Mouse (Mus musculus) c-Kit-negative CD71-positive TER-119-positive erythroid progenitor cells, embryonic 14.5 days (primary cell): ENCODE results near the gene Rdh19.
"Not testable (repeated sequence)": the region's sequence is repeated elsewhere in the genome, so short reads cannot be mapped to it uniquely, and the experiment has no call there.

Source experiments
- DNase-seq: peaks from one replicate; pipeline ENCODE4 v3.0.0-alpha.2; 2013; ENCODE audit warnings: low read depth, low spot score

The Rdh19 gene

DNA sequence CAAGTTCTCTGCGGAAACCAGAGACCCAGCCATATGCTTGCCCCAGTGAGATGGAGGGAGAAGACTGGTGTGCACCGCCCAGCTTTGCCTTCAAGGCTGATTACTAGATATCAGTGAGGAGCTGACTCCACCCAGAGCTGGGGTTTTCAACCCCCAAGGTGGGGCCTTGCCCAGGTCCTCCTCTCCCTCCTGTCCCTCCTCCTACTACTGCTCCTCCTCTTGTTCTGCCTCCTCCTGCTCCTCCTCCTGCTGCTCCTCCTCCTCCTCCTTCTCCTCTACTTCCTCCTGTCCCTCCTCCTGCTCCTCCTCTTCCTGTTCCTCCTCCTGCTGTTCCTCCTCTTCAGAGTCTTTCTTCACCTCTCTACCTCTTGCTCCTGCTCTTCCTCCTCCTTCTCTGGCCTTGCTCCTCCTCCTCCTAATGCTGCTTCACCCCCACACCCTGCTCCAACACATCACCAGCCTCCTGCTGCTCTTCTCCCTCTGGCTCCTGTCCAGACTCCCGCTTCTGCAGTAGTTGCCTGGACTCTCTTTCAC, 29.5 kb downstream of the Rdh19 start:
- DNase-seq = no peak

DNA sequence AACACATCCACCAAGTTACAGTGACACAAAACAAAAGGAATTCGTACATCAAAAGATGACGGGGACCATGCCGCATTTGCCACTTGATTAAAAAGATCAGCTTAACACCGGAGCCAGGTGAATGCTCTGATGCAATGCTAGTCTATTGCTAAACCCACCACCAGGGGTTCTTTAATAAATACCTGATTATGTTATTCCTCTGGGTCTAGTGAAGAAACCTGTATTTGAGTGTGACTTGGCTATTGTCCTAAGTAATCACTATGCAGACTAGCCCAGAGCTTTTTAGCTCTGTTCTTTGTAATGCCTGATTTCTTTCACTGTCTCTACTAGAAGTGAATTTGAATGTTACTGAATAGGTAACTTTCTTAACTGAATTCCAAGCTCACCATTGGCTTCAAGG, 31.3 kb downstream of the Rdh19 start:
- DNase-seq = no peak

DNA sequence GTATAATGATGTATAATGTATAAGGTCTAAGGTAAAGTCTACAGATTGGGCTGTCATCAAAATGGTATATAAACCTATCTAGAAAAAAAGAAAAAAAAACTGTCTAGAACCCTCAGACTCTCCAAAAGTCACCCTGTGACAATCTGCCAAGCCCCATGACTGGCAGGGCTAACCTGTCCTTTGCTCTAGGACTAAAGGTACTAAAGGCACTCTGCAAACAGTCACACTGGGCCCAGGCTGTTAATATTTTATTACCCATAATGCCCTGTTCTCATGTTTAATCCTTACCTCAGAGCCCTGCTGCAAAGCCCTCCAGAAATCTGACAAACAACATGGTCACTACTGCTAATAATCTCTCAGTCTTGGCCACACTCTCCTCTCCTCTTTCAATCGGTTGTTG, 36.8 kb downstream of the Rdh19 start:
- no peak for DNase-seq

DNA sequence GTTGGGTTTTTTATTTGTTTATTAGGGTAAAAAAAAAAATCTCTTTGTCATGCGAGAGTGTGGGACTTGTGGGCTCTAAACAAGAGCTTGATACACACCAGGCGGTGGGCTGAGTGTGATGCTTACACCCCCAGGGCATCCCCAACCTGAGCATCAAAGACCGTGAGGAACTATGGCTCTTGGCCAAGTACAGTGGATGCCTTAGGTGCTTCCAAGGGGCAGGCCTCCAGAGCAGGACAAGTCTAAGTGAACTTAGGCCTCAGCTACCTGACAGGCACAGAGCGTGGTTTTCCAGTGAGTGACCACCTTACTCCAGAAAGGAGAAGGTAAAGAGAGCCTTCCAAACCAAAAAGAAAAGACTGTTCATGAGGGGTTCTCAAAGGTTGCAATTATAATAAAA, 37.2 kb downstream of the Rdh19 start:
- no peak for DNase-seq

DNA sequence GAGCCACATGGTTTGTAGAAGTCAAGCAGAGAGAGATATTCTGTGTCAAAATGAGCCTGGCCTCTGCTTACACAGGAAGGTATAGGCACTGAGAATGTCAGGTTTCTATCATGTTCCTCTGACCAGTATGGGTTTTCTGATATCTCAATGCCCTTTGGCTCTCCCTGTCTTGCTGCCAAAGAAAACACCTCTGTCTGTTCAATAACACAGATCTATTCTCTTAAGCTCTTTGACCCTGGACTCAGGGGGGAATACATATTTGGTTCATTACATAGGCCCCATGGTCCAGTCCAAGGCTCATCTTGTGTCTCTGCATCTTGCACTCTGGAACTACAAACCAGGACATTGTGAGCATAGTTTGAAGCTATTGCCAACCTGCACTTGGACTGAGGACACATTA, 38.9 kb downstream of the Rdh19 start, which contains the start of gene Rdh7:
Gene Rdh7 (minus strand): TSS at position 213 of the 400 bp plus-strand sequence.
- no peak for DNase-seq

DNA sequence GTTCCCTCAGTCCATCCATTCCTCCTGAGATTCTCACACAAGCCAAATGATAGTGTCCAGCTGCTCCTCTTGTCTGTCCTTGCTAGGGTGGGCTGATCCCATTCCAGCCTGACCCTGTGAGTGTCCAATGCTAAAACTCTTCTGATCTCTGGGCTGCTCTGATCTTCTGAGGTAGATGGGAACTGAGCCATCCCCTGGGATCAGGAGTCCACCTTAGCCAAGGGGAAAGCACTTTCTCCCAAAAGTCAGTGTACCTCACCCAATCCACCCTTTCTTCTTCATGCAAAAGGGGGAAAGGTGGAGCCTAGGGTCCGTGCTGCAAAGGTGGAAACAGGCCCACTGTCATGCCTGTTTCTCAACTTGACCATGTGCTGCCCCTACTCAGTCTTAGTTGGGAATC, 41.8 kb downstream of the Rdh19 start:
- DNase-seq = no peak

DNA sequence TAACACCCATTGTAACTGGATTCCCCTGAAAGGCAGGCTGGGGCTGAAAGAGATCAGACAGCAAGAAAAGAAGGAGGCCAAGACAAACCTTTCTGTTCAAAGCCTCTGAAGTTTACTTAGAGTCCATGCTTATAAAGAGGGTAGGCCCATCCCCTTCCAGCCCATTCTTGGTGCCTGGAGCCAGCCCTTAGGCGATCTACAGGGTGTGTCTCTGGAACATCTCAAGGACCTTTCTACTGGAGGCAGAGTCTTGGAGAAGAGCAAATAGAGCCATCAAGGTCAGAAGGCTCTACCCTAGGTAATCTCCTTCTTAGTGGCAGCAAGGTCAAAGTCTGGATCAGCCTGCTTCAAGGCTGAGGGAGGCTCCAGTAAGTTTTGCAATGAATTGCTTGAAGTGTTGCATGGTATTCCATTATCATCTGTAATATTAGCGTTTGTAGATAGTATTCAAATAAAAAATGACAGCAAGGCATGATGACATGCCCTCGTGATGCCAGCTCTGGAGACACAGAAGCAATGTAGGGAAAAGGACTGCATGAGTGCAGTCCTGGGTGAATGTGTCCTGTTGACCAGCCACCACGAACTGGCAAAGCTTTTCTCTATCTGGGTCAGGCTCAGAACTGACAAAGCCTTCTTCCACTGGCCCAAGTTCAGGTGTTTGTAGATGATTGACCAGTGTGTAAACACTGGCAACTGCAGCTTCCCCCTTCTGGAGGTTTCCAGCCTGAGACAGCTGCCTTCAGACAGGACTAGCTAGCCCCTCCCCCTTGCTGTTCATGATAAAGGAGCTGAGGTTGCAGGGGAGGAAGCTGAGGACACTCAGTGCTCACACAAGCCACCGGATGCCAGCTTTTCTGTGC, 43.7 kb downstream of the Rdh19 start:
- DNase-seq = not testable (repeated sequence)

DNA sequence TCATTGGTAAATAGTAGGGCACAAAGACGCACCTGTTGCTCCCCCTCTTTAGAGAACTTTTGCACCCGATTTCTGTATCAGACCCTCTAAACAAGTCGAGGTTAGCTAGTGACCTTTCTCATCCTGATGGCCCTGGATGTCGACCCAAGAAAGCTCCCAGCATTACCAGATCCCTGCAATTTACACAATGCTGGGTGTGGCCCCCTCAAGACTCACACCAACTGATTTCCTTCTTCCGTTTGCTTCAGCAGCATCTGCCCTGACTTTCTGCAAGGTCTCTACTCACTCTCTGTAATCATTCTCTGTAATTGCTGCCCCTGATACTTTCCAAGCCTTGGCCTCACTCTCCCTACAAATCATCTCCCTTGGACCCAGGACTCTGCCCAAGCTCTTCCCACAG, 47.0 kb downstream of the Rdh19 start:
- no peak for DNase-seq

DNA sequence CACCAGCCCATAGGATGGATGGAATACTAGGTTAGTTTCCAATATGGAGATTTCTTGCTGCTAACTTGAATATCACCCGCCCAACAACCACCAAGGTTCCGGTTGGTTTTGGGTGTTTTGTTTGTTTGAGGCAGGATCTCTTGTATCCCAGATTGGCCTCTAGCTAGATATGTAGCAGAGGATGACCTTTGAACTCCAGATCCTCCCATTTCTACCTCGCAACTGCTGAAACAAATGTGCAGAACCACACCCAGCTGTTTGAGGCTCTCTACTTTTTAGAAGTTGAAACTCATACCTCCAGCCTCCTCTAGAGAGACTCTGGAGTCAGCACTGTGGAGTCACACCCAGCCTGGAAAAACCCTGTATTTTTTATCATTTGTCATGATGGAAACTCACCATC, 47.8 kb downstream of the Rdh19 start:
- no peak for DNase-seq

DNA sequence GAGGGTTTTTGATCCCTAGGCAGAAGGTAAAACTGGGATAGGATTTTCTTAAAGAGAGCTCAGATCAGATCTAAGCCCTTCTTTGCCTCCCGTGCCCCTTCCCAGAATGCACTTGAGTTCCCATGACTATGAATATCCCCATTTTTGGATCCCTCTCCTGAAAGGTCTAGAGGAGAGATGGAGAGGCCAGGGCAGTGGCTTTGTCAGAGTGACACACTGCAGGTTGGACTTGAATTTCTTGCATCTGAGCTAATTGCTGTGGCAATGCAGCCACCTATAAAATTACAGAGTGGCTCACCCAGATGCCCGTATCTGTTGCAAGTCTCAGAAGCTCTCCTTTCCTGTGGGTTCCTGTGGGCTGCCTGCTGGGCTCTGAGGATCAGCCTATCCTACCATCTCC, 48.5 kb downstream of the Rdh19 start, which contains the start of gene Sdr9c7:
Gene Sdr9c7 (plus strand): TSS at position 301 of the 400 bp plus-strand sequence.
- no peak for DNase-seq

DNA sequence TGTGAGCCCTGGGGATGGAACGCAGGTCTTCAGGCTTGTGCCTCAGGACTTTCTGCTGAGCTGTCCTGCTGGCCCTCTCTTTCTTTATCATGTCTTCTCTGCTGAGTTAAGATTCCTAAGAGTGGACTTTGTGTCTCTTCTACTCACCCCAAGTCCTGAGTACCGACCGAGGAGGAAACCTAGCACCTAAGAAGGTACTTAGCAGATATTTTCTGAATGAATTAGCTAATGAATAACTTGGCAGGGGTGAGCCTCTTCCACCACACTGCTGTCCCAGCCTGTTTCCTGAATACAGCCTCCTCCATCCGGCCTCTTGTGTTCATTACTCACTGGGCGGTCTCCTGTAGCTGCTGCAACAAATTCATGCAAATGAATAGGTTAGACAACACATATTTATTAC, 50.1 kb downstream of the Rdh19 start:
- no peak for DNase-seq

DNA sequence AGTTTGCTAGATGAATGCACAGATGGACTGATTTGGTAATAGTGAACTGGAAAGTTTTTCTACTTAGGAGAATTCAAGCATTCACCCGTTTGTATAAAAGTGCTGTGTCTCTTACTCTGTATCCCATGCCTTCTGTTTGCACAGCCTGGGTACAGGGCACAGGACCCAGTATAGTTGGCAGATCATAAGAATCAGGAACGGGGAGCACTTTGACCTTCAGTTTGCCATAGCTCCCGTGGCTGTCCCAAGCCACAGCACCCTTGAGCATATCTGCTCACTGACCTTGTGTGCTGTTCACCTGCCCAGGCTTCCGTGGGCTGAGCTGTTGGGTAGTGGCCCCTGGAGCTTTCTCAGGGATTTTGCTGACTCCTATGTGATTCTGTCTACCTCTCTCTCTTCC, 52.0 kb downstream of the Rdh19 start:
- DNase-seq = no peak

DNA sequence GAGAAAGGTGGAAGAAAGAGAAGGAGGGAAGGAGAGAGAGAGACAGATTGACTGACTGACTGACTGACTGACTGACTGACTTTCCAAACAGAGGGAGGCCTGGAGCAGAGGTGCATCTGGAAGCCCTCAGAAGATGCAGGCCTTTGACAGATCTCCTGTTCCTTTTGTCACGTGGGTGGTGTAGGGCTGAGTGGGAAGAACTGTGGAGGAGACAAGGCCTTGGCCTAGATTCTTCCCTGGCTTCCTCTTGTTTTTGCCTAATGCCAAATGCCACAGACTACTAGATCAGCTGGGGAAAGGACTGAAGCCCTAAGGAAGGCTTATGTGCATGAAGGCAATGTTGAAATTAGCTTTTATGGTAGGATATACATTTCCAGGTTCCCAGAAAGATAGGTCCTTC, 53.4 kb downstream of the Rdh19 start:
- no peak for DNase-seq

DNA sequence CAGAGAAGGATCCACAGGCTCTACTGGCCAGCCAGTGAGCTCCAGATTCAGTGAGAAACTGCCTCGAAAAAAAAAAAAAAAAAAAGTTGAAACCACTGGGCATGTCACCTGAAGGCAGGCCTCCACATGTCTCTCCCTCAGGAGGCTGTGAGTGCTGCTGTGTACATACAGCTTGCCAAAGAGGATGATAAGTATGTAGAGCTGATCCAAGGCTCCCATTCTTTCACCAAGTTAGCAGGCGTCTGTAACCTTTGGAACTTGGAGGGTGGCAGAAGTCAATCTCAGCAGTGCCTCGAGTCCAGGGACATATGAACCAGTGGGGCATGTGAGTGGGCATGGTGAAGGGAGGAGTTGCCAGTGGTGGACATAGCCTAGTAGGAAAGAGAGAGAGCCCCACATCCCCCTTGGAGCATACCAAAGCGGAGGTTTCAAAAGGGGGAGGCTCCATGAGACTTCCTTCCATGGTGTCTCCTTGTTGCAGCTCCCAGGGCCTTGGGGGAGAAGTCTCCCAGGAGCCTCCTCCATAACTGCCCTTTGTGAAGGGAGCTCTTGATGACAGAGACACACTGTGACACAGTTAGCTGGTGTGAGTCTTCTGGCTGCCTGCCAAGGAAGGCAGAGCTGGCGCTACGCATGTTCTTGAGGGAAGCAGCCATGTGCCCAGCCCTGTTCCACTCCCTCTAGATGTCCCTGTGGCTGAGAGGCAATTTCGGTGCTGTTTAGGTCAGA, 55.2 kb downstream of the Rdh19 start:
- no peak for DNase-seq

DNA sequence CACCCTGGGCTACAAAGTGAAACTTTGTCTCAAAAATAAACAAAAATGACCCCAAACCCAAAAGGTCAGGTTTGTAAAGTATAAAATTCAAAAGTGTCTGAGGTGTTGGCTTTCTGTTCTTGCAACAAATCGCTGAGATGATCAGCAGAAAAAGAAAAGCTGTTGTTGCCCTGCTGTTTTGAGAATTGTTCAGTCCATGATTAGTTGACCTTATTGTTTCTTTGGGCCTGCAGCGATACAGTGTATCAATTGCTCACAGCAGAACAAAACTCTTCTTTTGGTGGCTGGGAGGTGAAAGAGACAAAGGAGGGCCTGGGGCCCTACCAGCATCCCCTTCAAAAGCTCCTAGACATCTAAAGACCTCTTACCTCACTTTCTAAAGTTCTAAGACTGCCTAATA, 56.4 kb downstream of the Rdh19 start:
- no peak for DNase-seq

DNA sequence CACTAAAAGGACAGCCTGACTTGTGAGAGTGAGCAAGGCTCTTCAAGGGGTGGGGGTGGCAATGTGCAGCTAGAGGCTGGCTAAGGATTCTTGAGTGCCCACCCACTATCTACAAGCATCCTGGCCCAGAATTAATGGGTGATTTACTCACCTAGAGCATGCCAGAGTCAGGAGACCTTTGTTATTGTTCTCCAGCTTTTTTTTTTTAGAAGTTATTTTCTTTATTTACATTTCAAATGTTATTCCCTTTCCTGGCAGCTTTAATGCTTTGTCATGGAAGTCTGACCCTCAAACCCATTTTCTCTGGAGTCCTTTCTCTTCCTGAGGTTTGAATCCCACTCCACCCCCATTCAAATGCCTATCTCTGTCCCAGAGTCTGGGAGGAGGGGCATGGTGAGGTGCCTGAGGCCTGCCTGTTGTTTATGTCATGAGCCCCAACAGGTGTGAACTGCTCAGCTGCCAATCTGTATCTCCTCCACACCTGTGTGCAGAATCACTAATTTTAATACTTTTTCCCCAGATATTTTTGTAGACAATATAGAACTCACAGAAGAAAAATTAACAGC, 57.7 kb downstream of the Rdh19 start:
- DNase-seq = no peak
